Mouse (Mus musculus) spleen, postnatal 14 days (tissue): ENCODE results near the gene Tspan13.

Experiments used
- DNase-seq, 2 experiments: peaks; one replicate each; pipeline ENCODE4 v3.0.0; 2021 to 2022; ENCODE audit warnings: low spot score in 2 of 2

Gene Tspan13

DNA sequence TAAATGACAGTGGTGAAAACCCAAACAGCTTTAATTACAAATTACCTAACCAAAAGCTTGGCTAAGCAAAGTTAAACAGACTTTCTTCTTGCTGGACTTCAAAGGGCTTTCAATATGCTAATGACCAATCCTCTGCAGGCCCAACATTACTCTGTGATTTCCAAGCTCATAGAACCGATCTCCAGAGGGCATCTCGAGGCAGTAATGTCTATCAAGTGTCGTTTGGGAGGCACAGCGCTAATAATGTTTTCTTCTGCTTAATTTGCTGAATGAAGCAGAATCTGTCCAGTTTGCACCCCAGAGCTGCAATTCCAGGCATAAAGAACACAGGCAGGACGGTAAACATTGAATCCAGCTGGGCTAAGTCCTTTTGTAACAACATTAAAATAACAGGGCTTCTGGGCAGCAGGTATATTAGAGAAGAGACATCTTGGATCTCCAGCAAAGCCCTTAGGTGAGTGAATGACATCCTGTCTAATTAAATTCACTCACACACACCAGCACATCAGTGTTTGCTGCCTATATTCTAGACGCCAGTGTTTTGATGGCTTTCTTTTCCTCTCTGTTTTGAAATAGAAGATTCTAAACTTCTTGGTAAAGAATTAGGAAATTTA lies 64.6 kb downstream of the Tspan13 start:
- no peak for DNase-seq

DNA sequence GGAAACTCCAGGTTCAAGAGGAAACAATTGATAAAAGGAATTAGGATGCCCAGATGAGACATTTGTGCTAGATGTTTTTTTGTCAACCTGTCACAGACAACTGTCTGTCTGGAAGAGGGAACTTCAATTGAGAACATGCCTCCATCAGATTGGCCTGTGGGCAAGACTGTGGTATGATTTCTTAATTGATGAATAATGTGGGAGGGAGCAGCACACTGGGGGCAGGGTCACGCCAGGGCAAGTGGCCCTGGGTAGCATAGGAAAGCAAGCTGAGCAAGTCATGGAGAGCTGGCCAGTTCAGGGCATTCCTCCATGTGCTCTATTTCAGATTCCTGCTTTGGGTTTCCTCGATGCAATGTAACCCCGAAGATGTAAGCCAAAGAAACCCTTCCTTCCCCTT lies 66.4 kb downstream of the Tspan13 start:
- no peak for DNase-seq

DNA sequence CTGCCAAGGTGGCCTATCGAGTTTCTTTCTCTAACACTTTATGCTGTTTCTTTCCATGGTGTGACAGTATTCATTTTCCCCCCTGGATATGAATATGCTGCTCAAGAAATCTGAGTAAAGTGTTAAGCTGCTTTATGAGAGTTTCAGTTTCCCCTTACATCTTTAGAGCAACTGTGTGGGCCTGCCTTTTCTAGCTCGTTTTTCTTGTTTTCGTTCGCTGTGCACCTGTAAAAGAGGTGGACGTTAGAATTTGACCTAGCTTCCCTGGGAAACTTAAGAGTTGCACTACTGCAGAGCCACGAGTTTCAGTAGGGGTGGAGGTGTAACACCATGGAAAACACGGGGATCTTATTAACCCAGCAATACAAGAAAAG lies 75.5 kb downstream of the Tspan13 start:
- no peak for DNase-seq

DNA sequence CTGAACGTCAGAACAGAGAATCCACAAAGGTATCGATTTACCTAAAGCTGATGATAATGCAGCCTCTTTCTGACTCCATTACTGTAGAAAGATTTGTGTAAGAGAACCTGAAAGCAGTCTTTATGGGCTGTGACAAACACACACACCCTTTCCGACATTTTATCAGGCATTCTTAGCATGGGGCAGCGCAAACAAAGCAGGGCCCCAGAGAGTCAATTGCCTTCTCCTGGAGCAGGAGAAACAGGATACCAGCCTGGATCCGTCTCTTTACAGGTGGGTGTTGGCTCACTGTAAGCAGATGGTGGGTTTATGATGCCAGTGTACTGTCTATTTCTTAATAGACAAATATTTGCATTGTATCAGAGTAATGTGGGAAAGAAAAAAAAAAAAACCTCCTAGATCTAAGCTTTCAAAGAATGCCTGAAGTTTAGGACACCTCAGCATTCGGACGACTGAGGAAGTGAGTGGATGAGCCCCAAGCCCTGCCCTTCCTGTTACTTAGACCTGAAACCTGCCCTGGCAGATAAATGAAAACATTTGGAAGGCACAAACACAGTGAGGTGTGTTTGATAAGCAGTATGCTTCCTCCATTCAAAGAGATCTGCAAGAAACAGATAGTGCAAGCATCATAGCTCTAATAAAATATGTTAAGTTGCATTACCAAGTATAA lies 76.1 kb downstream of the Tspan13 start:
- DNase-seq = no peak
